Mouse (Mus musculus) hindbrain, embryonic 16.5 days (tissue): ENCODE measurements around the gene Ccr5. TPM values are rescaled to one million over a fixed set of nuclear protein-coding genes. Genes with fewer than 3 reads are reported as not detected.

Experiments used
- ATAC-seq: fragments of 200-750 bp; cut with Nextera tagmentation; 2 replicates; pipeline ENCODE4 v1.8.0; 2017; ENCODE audit warnings: moderate TSS enrichment, moderate library complexity
- H3K27ac ChIP-seq: fragments of 300-500 bp; sonication (generic); 2 replicates; pipeline ENCODE4 v1.5.1; 2014; ENCODE audit warnings: low read depth, mild to moderate bottlenecking, control low read depth, low read length, moderate library complexity
- H3K27me3 ChIP-seq: fragments of 300-500 bp; sonication (generic); replicated peaks from 2 replicates; pipeline ENCODE4 v1.6.1; 2014; ENCODE audit warnings: low read length; ENCODE audit not compliant: control insufficient read depth, insufficient read depth
- H3K36me3 ChIP-seq: fragments of 300-500 bp; sonication (generic); 2 replicates; pipeline ENCODE4 v1.6.1; 2014; ENCODE audit warnings: mild to moderate bottlenecking, low read length, moderate library complexity, mixed read lengths; ENCODE audit not compliant: control insufficient read depth, insufficient read depth
- H3K4me1 ChIP-seq: fragments of 300-500 bp; sonication (generic); 2 replicates; pipeline ENCODE4 v1.6.1; 2014; ENCODE audit warnings: low read depth, low read length; ENCODE audit not compliant: control insufficient read depth, insufficient read depth
- H3K4me2 ChIP-seq: fragments of 300-500 bp; sonication (generic); 2 replicates; pipeline ENCODE4 v1.6.1; 2014; ENCODE audit warnings: mild to moderate bottlenecking, low read length, control low read depth, moderate library complexity
- H3K4me3 ChIP-seq: fragments of 300-500 bp; sonication (generic); 2 replicates; pipeline ENCODE4 v1.5.1; 2014; ENCODE audit warnings: mild to moderate bottlenecking, low read length, control low read depth, moderate library complexity
- H3K9ac ChIP-seq: fragments of 300-500 bp; sonication (generic); 2 replicates; pipeline ENCODE4 v1.6.1; 2014; ENCODE audit warnings: low read depth, mild to moderate bottlenecking, control low read depth, low read length, moderate library complexity
- H3K9me3 ChIP-seq: fragments of 300-500 bp; sonication (generic); 2 replicates; pipeline ENCODE4 v1.6.1; 2014; ENCODE audit warnings: mild to moderate bottlenecking, low read length, moderate library complexity; ENCODE audit not compliant: control insufficient read depth
- WGBS: fragments of 180-500 bp; shearing (Covaris S2); extraction: QIAGEN DNeasy Blood & Tissue Kit; methylation state at CpG from one replicate; pipeline ENCODE4 v1.1.7; 2014; 5-methylcytosine and 5-hydroxymethylcytosine counted together
- polyA plus RNA-seq: library from polyadenylated mRNA; unstranded; fragments of >200 nt; fragmentation: Nextera tagmentation; extraction: Ambion mirVana; gene quantifications from 2 replicates; pipeline ENCODE4 v1.2.1, GENCODE M21; 2015

Ccr5 gene
- polyA plus RNA-seq, 1 experiment from 2014 or later = 1.1 TPM

GRCm38 (mm10) chr9:124107232-124107631 lies 14.1 kb upstream of the Ccr5 start:
- H3K9ac ChIP-seq = no peak overlapping the region
- H3K4me1 ChIP-seq = no peaks in the 10 kb centered on the region
- no peak overlapping the region for H3K4me3 ChIP-seq
- no peak overlapping the region for H3K27ac ChIP-seq
- no peaks in the 10 kb centered on the region for H3K9me3 ChIP-seq
- H3K27me3 ChIP-seq = no peaks in the 10 kb centered on the region
- no peaks in the 10 kb centered on the region for H3K36me3 ChIP-seq
- H3K4me2 ChIP-seq = no peak overlapping the region
- ATAC-seq = no peak

GRCm38 (mm10) chr9:124108356-124109127 lies 12.8 kb upstream of the Ccr5 start:
- WGBS = 77% methylated on average over 2 of the region's 2 CpGs

GRCm38 (mm10) chr9:124111997-124112396 lies 9.3 kb upstream of the Ccr5 start:
- 100% methylated on average over 1 of the region's 1 CpGs for WGBS
- H3K36me3 ChIP-seq = no peaks in the 10 kb centered on the region
- no peaks in the 10 kb centered on the region for H3K9me3 ChIP-seq
- no peak overlapping the region for H3K4me3 ChIP-seq
- ATAC-seq = no peak
- H3K9ac ChIP-seq = no peak overlapping the region
- no peaks in the 10 kb centered on the region for H3K27me3 ChIP-seq
- no peaks in the 10 kb centered on the region for H3K4me1 ChIP-seq
- no peak overlapping the region for H3K4me2 ChIP-seq
- H3K27ac ChIP-seq = no peak overlapping the region

More at GRCm38 (mm10) chr9:124108356-124109127, 12.8 kb upstream of the Ccr5 start:
- H3K9ac ChIP-seq = no peak overlapping the region
- no peaks in the 10 kb centered on the region for H3K27me3 ChIP-seq
- no peaks in the 10 kb centered on the region for H3K36me3 ChIP-seq
- H3K4me3 ChIP-seq = no peak overlapping the region
- H3K9me3 ChIP-seq = no peaks in the 10 kb centered on the region
- no peak overlapping the region for H3K27ac ChIP-seq
- no peak for ATAC-seq
- H3K4me1 ChIP-seq = no peaks in the 10 kb centered on the region
- no peak overlapping the region for H3K4me2 ChIP-seq

GRCm38 (mm10) chr9:124112591-124113239 lies 8.6 kb upstream of the Ccr5 start:
- Histone ChIP-seq H3K4me1 (no peaks in the 10 kb centered on the region), H3K36me3 (no peaks in the 10 kb centered on the region), H3K4me3 (no peak overlapping the region), H3K27ac (no peak overlapping the region), H3K9ac (no peak overlapping the region), H3K9me3 (no peaks in the 10 kb centered on the region), H3K4me2 (no peak overlapping the region), H3K27me3 (no peaks in the 10 kb centered on the region)
- 85% methylated on average over 1 of the region's 1 CpGs for WGBS
- ATAC-seq = no peak

GRCm38 (mm10) chr9:124113777-124114176 lies 7.6 kb upstream of the Ccr5 start:
- no peak for ATAC-seq
- H3K4me3 ChIP-seq = no peak overlapping the region
- 88% methylated on average over 1 of the region's 1 CpGs for WGBS
- H3K9me3 ChIP-seq = no peaks in the 10 kb centered on the region
- H3K27me3 ChIP-seq = no peaks in the 10 kb centered on the region
- H3K4me2 ChIP-seq = no peak overlapping the region
- H3K27ac ChIP-seq = no peak overlapping the region
- H3K36me3 ChIP-seq = no peaks in the 10 kb centered on the region
- no peaks in the 10 kb centered on the region for H3K4me1 ChIP-seq
- H3K9ac ChIP-seq = no peak overlapping the region

GRCm38 (mm10) chr9:124118489-124118888 lies 2.9 kb upstream of the Ccr5 start:
- no peak overlapping the region for H3K9ac ChIP-seq
- H3K4me3 ChIP-seq = no peak overlapping the region
- H3K4me2 ChIP-seq = no peak overlapping the region
- no peak for ATAC-seq
- H3K9me3 ChIP-seq = no peaks in the 10 kb centered on the region
- WGBS = 88% methylated on average over 1 of the region's 1 CpGs
- no peak overlapping the region for H3K27ac ChIP-seq
- no peaks in the 10 kb centered on the region for H3K4me1 ChIP-seq
- no peaks in the 10 kb centered on the region for H3K36me3 ChIP-seq
- H3K27me3 ChIP-seq = no peaks in the 10 kb centered on the region

- Histone ChIP-seq H3K4me2 (no peak overlapping the region), H3K36me3 (no peaks in the 10 kb centered on the region), H3K4me1 (no peaks in the 10 kb centered on the region), H3K27ac (no peak overlapping the region), H3K9me3 (no peaks in the 10 kb centered on the region), H3K9ac (no peak overlapping the region), H3K27me3 (no peaks in the 10 kb centered on the region), H3K4me3 (no peak overlapping the region)
- 78% methylated on average over 11 of the region's 11 CpGs for WGBS
- no peak for ATAC-seq
Measured at GRCm38 (mm10) chr9:124125576-124125975, 4.2 kb downstream of the Ccr5 start.

GRCm38 (mm10) chr9:124126373-124126772 lies 5.0 kb downstream of the Ccr5 start:
- 66% methylated on average over 5 of the region's 5 CpGs for WGBS
- Histone ChIP-seq H3K4me1 (no peaks in the 10 kb centered on the region), H3K36me3 (no peaks in the 10 kb centered on the region), H3K4me3 (no peak overlapping the region), H3K4me2 (no peak overlapping the region), H3K9me3 (no peaks in the 10 kb centered on the region), H3K27ac (no peak overlapping the region), H3K27me3 (no peaks in the 10 kb centered on the region), H3K9ac (no peak overlapping the region)
- ATAC-seq = no peak

GRCm38 (mm10) chr9:124127412-124127811 lies 6.1 kb downstream of the Ccr5 start:
- Histone ChIP-seq H3K4me3 (no peak overlapping the region), H3K9ac (no peak overlapping the region), H3K36me3 (no peaks in the 10 kb centered on the region), H3K27ac (no peak overlapping the region), H3K4me1 (no peaks in the 10 kb centered on the region), H3K4me2 (no peak overlapping the region), H3K9me3 (no peaks in the 10 kb centered on the region), H3K27me3 (no peaks in the 10 kb centered on the region)
- WGBS = 64% methylated on average over 4 of the region's 4 CpGs
- no peak for ATAC-seq
